Mouse (Mus musculus) lung, postnatal 4 days (tissue): ENCODE measurements around the gene Gramd1b.

Experiments
- DNase-seq, 2 experiments: peaks; one replicate each; pipeline ENCODE4 v3.0.0; 2021

Gramd1b gene

GRCm38 (mm10) chr9:40455336-40456185 lies 75.6 kb downstream of the Gramd1b start:
- DNase-seq: peak; percentile 80

GRCm38 (mm10) chr9:40455020-40455335 lies 76.2 kb downstream of the Gramd1b start:
- no peak for DNase-seq

- no peak for DNase-seq
Measured at GRCm38 (mm10) chr9:40453889-40454288, 77.3 kb downstream of the Gramd1b start.

GRCm38 (mm10) chr9:40452208-40452607 lies 79.0 kb downstream of the Gramd1b start:
- no peak for DNase-seq

GRCm38 (mm10) chr9:40450776-40451175 lies 80.4 kb downstream of the Gramd1b start:
- no peak for DNase-seq

GRCm38 (mm10) chr9:40450417-40450714 lies 80.8 kb downstream of the Gramd1b start:
- no peak for DNase-seq

GRCm38 (mm10) chr9:40449610-40450416 lies 81.4 kb downstream of the Gramd1b start:
- no peak for DNase-seq

- no peak for DNase-seq
Measured at GRCm38 (mm10) chr9:40448646-40449243, 82.4 kb downstream of the Gramd1b start.

GRCm38 (mm10) chr9:40447265-40447664 lies 83.9 kb downstream of the Gramd1b start:
- no peak for DNase-seq

GRCm38 (mm10) chr9:40444961-40445360 lies 86.2 kb downstream of the Gramd1b start:
- no peak for DNase-seq

GRCm38 (mm10) chr9:40442784-40443183 lies 88.4 kb downstream of the Gramd1b start:
- DNase-seq: no peak

GRCm38 (mm10) chr9:40439973-40440687 lies 91.1 kb downstream of the Gramd1b start:
- DNase-seq: no peak

- DNase-seq: no peak
Measured at GRCm38 (mm10) chr9:40438731-40439526, 92.3 kb downstream of the Gramd1b start.

GRCm38 (mm10) chr9:40437891-40438290 lies 93.3 kb downstream of the Gramd1b start:
- DNase-seq: no peak

- no peak for DNase-seq
Measured at GRCm38 (mm10) chr9:40433286-40433685, 97.9 kb downstream of the Gramd1b start.

- DNase-seq: no peak
Measured at GRCm38 (mm10) chr9:40430969-40431368, 100.2 kb downstream of the Gramd1b start.

- no peak for DNase-seq
Measured at GRCm38 (mm10) chr9:40427663-40428062, 103.5 kb downstream of the Gramd1b start.

- DNase-seq: no peak
Measured at GRCm38 (mm10) chr9:40426282-40426964, 104.8 kb downstream of the Gramd1b start.

- no peak for DNase-seq
Measured at GRCm38 (mm10) chr9:40424874-40425273, 106.3 kb downstream of the Gramd1b start.

GRCm38 (mm10) chr9:40423427-40423867 lies 107.7 kb downstream of the Gramd1b start:
- DNase-seq: no peak

- peak; percentile 26 to 57 for DNase-seq
Measured at GRCm38 (mm10) chr9:40422368-40423057, 108.7 kb downstream of the Gramd1b start.
